Mouse (Mus musculus) olfactory bulb, adult 2 months (tissue): Measurements from ENCODE around the gene Ppp1r18. TPM values are rescaled to one million over a fixed set of nuclear protein-coding genes. Genes with fewer than 3 reads are reported as not detected.

Experiments used
- H3K27ac ChIP-seq: fragments of 200-500 bp; 2 replicates; pipeline ENCODE4 v1.5.1; 2012; ENCODE audit warnings: low read depth, low read length; ENCODE audit not compliant: insufficient read depth
- H3K4me1 ChIP-seq: fragments of 200-500 bp; 2 replicates; pipeline ENCODE4 v1.6.1; 2012; ENCODE audit warnings: low read length; ENCODE audit not compliant: control insufficient read depth, insufficient read depth
- H3K4me3 ChIP-seq: fragments of 200-500 bp; 2 replicates; pipeline ENCODE4 v1.5.1; 2012; ENCODE audit warnings: mild to moderate bottlenecking, low read depth, low read length, moderate library complexity; ENCODE audit not compliant: insufficient read depth
- CTCF ChIP-seq: fragments of 200-500 bp; IDR thresholded peaks from 2 replicates; pipeline ENCODE4 v1.5.1; 2012; ENCODE audit warnings: low read depth, mild to moderate bottlenecking, low read length, moderate library complexity; ENCODE audit not compliant: insufficient read depth
- POLR2A ChIP-seq: fragments of 200-500 bp; IDR thresholded peaks from 2 replicates; pipeline ENCODE4 v1.6.1; 2012; ENCODE audit warnings: mild to moderate bottlenecking, low read depth, low read length, moderate library complexity; ENCODE audit not compliant: insufficient read depth
- WGBS: fragments of 180-500 bp; shearing (Covaris S2); methylation state at CpG from one replicate; pipeline ENCODE4 v1.1.7; 2018; 5-methylcytosine and 5-hydroxymethylcytosine counted together
- polyA plus RNA-seq: library from polyadenylated mRNA; stranded (reverse); fragments of >200 nt; gene quantifications from 2 replicates; pipeline ENCODE4 v1.2.4, GENCODE M21; 2012; ENCODE audit warnings: low replicate concordance; ENCODE audit not compliant: missing spikeins, insufficient read depth, insufficient read length

Ppp1r18 gene
- polyA plus RNA-seq, 1 experiment = not detected

GRCm38 (mm10) chr17:35916297-35917142, 51.1 kb downstream of the Ppp1r18 start, which contains the start of the genes Mrps18b and Ppp1r10:
Mrps18b (minus strand) TSS chr17:35916389.
Ppp1r10 (plus strand) TSS chr17:35916434.
- Histone ChIP-seq H3K4me3 (peak within 1 kb of the TSS; percentile 78), H3K27ac (peak within 1 kb of the TSS; percentile 100), H3K4me1 (peaks cover 7% of the 10 kb centered on the region)
- under 1% methylated on average over 83 of the region's 83 CpGs for WGBS
- TF ChIP-seq CTCF (no peak; the same call in 1 of the 2 replicates), POLR2A (peak; percentile 100)

- H3K4me1 ChIP-seq = peaks cover 9% of the 10 kb centered on the region
- peak overlapping the region; percentile 78 for H3K4me3 ChIP-seq
- H3K27ac ChIP-seq = peak overlapping the region; percentile 100
- 0% methylated on average over 8 of the region's 8 CpGs for WGBS
- TF ChIP-seq CTCF (no peak), POLR2A (no peak)
Measured at GRCm38 (mm10) chr17:35917143-35917462, 51.7 kb downstream of the Ppp1r18 start.

GRCm38 (mm10) chr17:35917463-35918251, 52.3 kb downstream of the Ppp1r18 start:
- Histone ChIP-seq H3K27ac (peak overlapping the region; percentile 100), H3K4me3 (peak overlapping the region; percentile 78), H3K4me1 (peaks cover 9% of the 10 kb centered on the region)
- TF ChIP-seq POLR2A (no peak), CTCF (no peak)
- WGBS = under 1% methylated on average over 13 of the region's 13 CpGs

- WGBS = 0% methylated on average over 11 of the region's 11 CpGs
- Histone ChIP-seq H3K4me1 (peaks cover 9% of the 10 kb centered on the region), H3K4me3 (peak overlapping the region; percentile 65), H3K27ac (peak overlapping the region; percentile 100)
- TF ChIP-seq POLR2A (no peak), CTCF (no peak)
Measured at GRCm38 (mm10) chr17:35918276-35919059, 53.1 kb downstream of the Ppp1r18 start.

- WGBS = under 1% methylated on average over 7 of the region's 7 CpGs
- Histone ChIP-seq H3K4me3 (peak overlapping the region; percentile 46), H3K4me1 (peaks cover 9% of the 10 kb centered on the region), H3K27ac (peak overlapping the region; percentile 100)
- no peak for TF ChIP-seq CTCF
Measured at GRCm38 (mm10) chr17:35919060-35919715, 53.8 kb downstream of the Ppp1r18 start.

- 18% methylated on average over 6 of the region's 6 CpGs for WGBS
- TF ChIP-seq POLR2A (no peak), CTCF (no peak)
- Histone ChIP-seq H3K4me3 (peak overlapping the region; percentile 19; the same call in 1 of the 2 replicates), H3K27ac (no peak overlapping the region), H3K4me1 (peaks cover 9% of the 10 kb centered on the region)
Measured at GRCm38 (mm10) chr17:35919864-35920301, 54.5 kb downstream of the Ppp1r18 start.

GRCm38 (mm10) chr17:35920384-35920783, 55.0 kb downstream of the Ppp1r18 start:
- no peak for TF ChIP-seq CTCF
- TF ChIP-seq POLR2A = no peak
- H3K27ac ChIP-seq = no peak overlapping the region
- H3K4me3 ChIP-seq = no peak overlapping the region
- WGBS = 50% methylated on average over 1 of the region's 1 CpGs
- H3K4me1 ChIP-seq = peaks cover 9% of the 10 kb centered on the region
